Mouse (Mus musculus) bone marrow macrophage, adult 2 months (primary cell): ENCODE measurements around the gene Armh2.

ENCODE experiments used
- CTCF ChIP-seq: IDR thresholded peaks from 2 replicates; pipeline ENCODE4 v1.5.1; 2012; ENCODE audit warnings: low read depth, mild to moderate bottlenecking, low read length, moderate library complexity
- POLR2A ChIP-seq: IDR thresholded peaks from 2 replicates; pipeline ENCODE4 v1.6.1; 2012; ENCODE audit warnings: mild to moderate bottlenecking, low read depth, low read length, borderline replicate concordance

DNA sequence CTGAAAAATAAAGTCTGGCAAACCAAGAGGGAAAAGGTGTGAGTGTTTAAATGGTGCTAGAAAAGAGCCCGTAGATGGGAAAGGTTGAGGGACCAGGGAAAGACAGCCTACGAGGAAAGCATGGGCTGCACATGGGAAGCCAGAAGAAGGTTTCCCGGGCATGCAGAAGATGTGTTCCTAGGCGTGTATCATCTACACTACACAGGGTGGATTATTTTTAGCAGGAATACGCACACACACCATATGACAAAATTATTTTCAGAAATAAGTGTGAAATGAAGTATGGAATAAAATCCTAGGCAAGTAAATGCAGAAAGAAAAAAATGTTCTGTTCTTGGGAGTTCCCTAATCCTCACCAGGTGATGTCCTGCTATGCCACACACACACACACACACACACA, 46.4 kb downstream of the Armh2 start:
- no peak for TF ChIP-seq CTCF
- no peak for TF ChIP-seq POLR2A
